Mouse (Mus musculus) heart, embryonic 11.5 days (tissue): ENCODE measurements around the gene Pdss2. TPM values are rescaled to one million over a fixed set of nuclear protein-coding genes. Genes with fewer than 3 reads are reported as not detected.

Experiments
- ATAC-seq: fragments of 200-750 bp; cut with Nextera tagmentation; replicated peaks from 2 replicates; pipeline ENCODE4 v1.8.0; 2017; ENCODE audit warnings: moderate library complexity; ENCODE audit not compliant: insufficient number of reproducible peaks, low FRiP score, low TSS enrichment
- H3K27ac ChIP-seq: fragments of 300-500 bp; sonication (generic); 2 replicates; pipeline ENCODE4 v1.5.1; 2014; ENCODE audit warnings: mild to moderate bottlenecking, low read depth, low read length
- H3K27me3 ChIP-seq: fragments of 300-500 bp; sonication (generic); 2 replicates; pipeline ENCODE4 v1.6.1; 2014; ENCODE audit warnings: mild to moderate bottlenecking, low read length, mixed read lengths; ENCODE audit not compliant: control insufficient read depth, insufficient read depth
- H3K36me3 ChIP-seq: fragments of 300-500 bp; sonication (generic); 2 replicates; pipeline ENCODE4 v1.6.1; 2014; ENCODE audit warnings: mild to moderate bottlenecking, low read length, moderate library complexity, mixed read lengths; ENCODE audit not compliant: control insufficient read depth, insufficient read depth
- H3K4me1 ChIP-seq: fragments of 300-500 bp; sonication (generic); 2 replicates; pipeline ENCODE4 v1.6.1; 2014; ENCODE audit warnings: low read length; ENCODE audit not compliant: control insufficient read depth, insufficient read depth
- H3K4me2 ChIP-seq: fragments of 300-500 bp; sonication (generic); 2 replicates; pipeline ENCODE4 v1.6.1; 2014; ENCODE audit warnings: mild to moderate bottlenecking, moderate library complexity
- H3K4me3 ChIP-seq: fragments of 300-500 bp; sonication (generic); 2 replicates; pipeline ENCODE4 v1.5.1; 2014; ENCODE audit warnings: low read depth, low read length
- H3K9ac ChIP-seq: fragments of 300-500 bp; sonication (generic); 2 replicates; pipeline ENCODE4 v1.6.1; 2014; ENCODE audit warnings: mild to moderate bottlenecking, low read depth, low read length, moderate library complexity
- H3K9me3 ChIP-seq: fragments of 300-500 bp; sonication (generic); replicated peaks from 2 replicates; pipeline ENCODE4 v1.6.1; 2016; ENCODE audit warnings: low read length; ENCODE audit not compliant: control insufficient read depth
- WGBS: fragments of 180-500 bp; shearing (Covaris S2); extraction: QIAGEN DNeasy Blood & Tissue Kit; methylation state at CpG from one replicate; pipeline ENCODE4 v1.1.7; 2014; ENCODE audit not compliant: insufficient replicate concordance; 5-methylcytosine and 5-hydroxymethylcytosine counted together
- polyA plus RNA-seq: library from polyadenylated mRNA; unstranded; fragments of >200 nt; fragmentation: Nextera tagmentation; extraction: Ambion mirVana; gene quantifications from 2 replicates; pipeline ENCODE4 v1.2.1, GENCODE M21; 2014

The Pdss2 gene
- 10.6 and 11.6 TPM in 2 replicates for polyA plus RNA-seq

GRCm38 (mm10) chr10:43220910-43221625 lies at the start of gene Pdss2:
TSS of gene Pdss2 (plus strand) at chr10:43221486.
- under 1% methylated on average over 50 of the region's 50 CpGs for WGBS
- H3K27ac ChIP-seq, result peak within 1 kb of the TSS; percentile 92
- H3K9ac ChIP-seq, result peak within 1 kb of the TSS; percentile 97
- H3K27me3 ChIP-seq, result no peaks in the 10 kb centered on the region
- no peaks in the 10 kb centered on the region for H3K36me3 ChIP-seq
- H3K4me2 ChIP-seq, result peak within 1 kb of the TSS; percentile 92
- H3K9me3 ChIP-seq, result no peaks in the 10 kb centered on the region
- H3K4me3 ChIP-seq, result peak within 1 kb of the TSS; percentile 92
- ATAC-seq, result peak; percentile 94
- peaks cover 7% of the 10 kb centered on the region for H3K4me1 ChIP-seq

GRCm38 (mm10) chr10:43172066-43172465 lies 49.2 kb upstream of the Pdss2 start:
- Histone ChIP-seq H3K27me3 (peaks cover 16% of the 10 kb centered on the region), H3K9ac (no peak overlapping the region), H3K27ac (no peak overlapping the region), H3K36me3 (no peaks in the 10 kb centered on the region), H3K4me2 (peak overlapping the region; percentile 85), H3K4me3 (peak overlapping the region; percentile 73), H3K4me1 (peaks cover 12% of the 10 kb centered on the region), H3K9me3 (no peaks in the 10 kb centered on the region)
- ATAC-seq, result no peak
- 9% methylated on average over 7 of the region's 7 CpGs for WGBS

- H3K36me3 ChIP-seq, result no peaks in the 10 kb centered on the region
- peak overlapping the region; percentile 73 for H3K4me3 ChIP-seq
- WGBS, result 8% methylated on average over 8 of the region's 8 CpGs
- no peaks in the 10 kb centered on the region for H3K9me3 ChIP-seq
- H3K27ac ChIP-seq, result no peak overlapping the region
- peaks cover 12% of the 10 kb centered on the region for H3K4me1 ChIP-seq
- peaks cover 18% of the 10 kb centered on the region for H3K27me3 ChIP-seq
- peak overlapping the region; percentile 85 for H3K4me2 ChIP-seq
- no peak for ATAC-seq
- no peak overlapping the region for H3K9ac ChIP-seq
Observed at GRCm38 (mm10) chr10:43172554-43172953, 48.7 kb upstream of the Pdss2 start.

- H3K4me3 ChIP-seq, result peak overlapping the region; percentile 73
- peak; percentile 60; the same call in 1 of the 2 replicates for ATAC-seq
- H3K4me1 ChIP-seq, result peaks cover 12% of the 10 kb centered on the region
- no peaks in the 10 kb centered on the region for H3K36me3 ChIP-seq
- H3K27ac ChIP-seq, result peak overlapping the region; percentile 29; the same call in 1 of the 2 replicates
- peak overlapping the region; percentile 85 for H3K4me2 ChIP-seq
- under 1% methylated on average over 52 of the region's 53 CpGs for WGBS
- H3K9ac ChIP-seq, result peak overlapping the region; percentile 77
- no peaks in the 10 kb centered on the region for H3K9me3 ChIP-seq
- peaks cover 20% of the 10 kb centered on the region for H3K27me3 ChIP-seq
Observed at GRCm38 (mm10) chr10:43173141-43173827, 48.0 kb upstream of the Pdss2 start.

GRCm38 (mm10) chr10:43173828-43174325 lies 47.4 kb upstream of the Pdss2 start:
- Histone ChIP-seq H3K27me3 (peaks cover 20% of the 10 kb centered on the region), H3K9me3 (no peaks in the 10 kb centered on the region), H3K9ac (peak overlapping the region; percentile 77), H3K4me2 (peak overlapping the region; percentile 85), H3K36me3 (no peaks in the 10 kb centered on the region), H3K27ac (peak overlapping the region; percentile 32; the same call in 1 of the 2 replicates), H3K4me3 (peak overlapping the region; percentile 73), H3K4me1 (peaks cover 12% of the 10 kb centered on the region)
- peak; percentile 23; the same call in 1 of the 2 replicates for ATAC-seq
- WGBS, result under 1% methylated on average over 27 of the region's 38 CpGs

GRCm38 (mm10) chr10:43174326-43175155 lies 46.7 kb upstream of the Pdss2 start, which contains the start of the genes Sobp and 9030612E09Rik:
TSS of gene Sobp (minus strand) at chr10:43174530.
TSS of gene 9030612E09Rik (plus strand) at chr10:43174704.
- WGBS, result 1% methylated on average over 77 of the region's 91 CpGs
- peaks cover 12% of the 10 kb centered on the region for H3K4me1 ChIP-seq
- peak within 1 kb of the TSS; percentile 85 for H3K4me2 ChIP-seq
- no peaks in the 10 kb centered on the region for H3K36me3 ChIP-seq
- peak within 1 kb of the TSS; percentile 32 for H3K27ac ChIP-seq
- peak within 1 kb of the TSS; percentile 73 for H3K4me3 ChIP-seq
- peaks cover 26% of the 10 kb centered on the region for H3K27me3 ChIP-seq
- peak within 1 kb of the TSS; percentile 77 for H3K9ac ChIP-seq
- peak; percentile 65 for ATAC-seq
- H3K9me3 ChIP-seq, result no peaks in the 10 kb centered on the region

- Histone ChIP-seq H3K4me1 (peaks cover 12% of the 10 kb centered on the region), H3K9ac (peak overlapping the region; percentile 77; the same call in 1 of the 2 replicates), H3K27me3 (peaks cover 26% of the 10 kb centered on the region), H3K4me3 (peak overlapping the region; percentile 73), H3K27ac (no peak overlapping the region), H3K4me2 (peak overlapping the region; percentile 85), H3K9me3 (no peaks in the 10 kb centered on the region), H3K36me3 (no peaks in the 10 kb centered on the region)
- under 1% methylated on average over 18 of the region's 18 CpGs for WGBS
- ATAC-seq, result no peak
Observed at GRCm38 (mm10) chr10:43175156-43175601, 46.1 kb upstream of the Pdss2 start.
